Mouse (Mus musculus) frontal cortex, adult 2 months (tissue): Measurements from ENCODE around the gene Kank4. TPM values are rescaled to one million over a fixed set of nuclear protein-coding genes. Genes with fewer than 3 reads are reported as not detected.

Source experiments
- DNase-seq, 2 experiments: peaks; one replicate each; pipeline ENCODE4 v3.0.0; 2022; ENCODE audit warnings: low spot score in 1 of 2; ENCODE audit errors: extremely low spot score in 1 of 2
- polyA plus RNA-seq: library from polyadenylated mRNA; depleted of rRNA; stranded (reverse); fragments of >200 nt; gene quantifications from 2 replicates; pipeline ENCODE4 v1.2.3, GENCODE M21; 2012

Kank4 gene
- polyA plus RNA-seq, 1 experiment, result 3.5 TPM

DNA sequence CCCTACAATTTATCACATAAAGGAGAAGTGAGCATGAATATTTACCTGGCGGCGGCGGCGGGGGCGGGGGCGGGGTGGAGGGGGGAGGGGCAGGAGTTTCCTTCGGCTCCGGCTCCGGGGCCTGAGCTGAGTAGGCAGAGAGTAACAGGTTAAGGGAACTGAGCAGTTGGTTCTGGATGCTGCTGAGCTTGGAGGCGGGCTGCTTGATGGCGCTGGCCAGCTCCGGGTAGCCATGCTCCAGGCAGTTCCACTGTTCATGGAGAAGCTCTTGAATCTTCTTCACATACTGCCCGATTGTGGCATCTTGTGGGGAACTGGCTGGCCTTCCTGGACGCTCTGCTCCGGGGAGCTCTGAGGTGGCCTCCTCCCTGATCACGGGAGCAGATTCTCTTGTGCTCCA is 39.1 kb downstream of the Kank4 start:
- DNase-seq, result no peak

- DNase-seq, result no peak
Measured at GRCm38 (mm10) chr4:98777464-98777863, 39.9 kb downstream of the Kank4 start.

DNA sequence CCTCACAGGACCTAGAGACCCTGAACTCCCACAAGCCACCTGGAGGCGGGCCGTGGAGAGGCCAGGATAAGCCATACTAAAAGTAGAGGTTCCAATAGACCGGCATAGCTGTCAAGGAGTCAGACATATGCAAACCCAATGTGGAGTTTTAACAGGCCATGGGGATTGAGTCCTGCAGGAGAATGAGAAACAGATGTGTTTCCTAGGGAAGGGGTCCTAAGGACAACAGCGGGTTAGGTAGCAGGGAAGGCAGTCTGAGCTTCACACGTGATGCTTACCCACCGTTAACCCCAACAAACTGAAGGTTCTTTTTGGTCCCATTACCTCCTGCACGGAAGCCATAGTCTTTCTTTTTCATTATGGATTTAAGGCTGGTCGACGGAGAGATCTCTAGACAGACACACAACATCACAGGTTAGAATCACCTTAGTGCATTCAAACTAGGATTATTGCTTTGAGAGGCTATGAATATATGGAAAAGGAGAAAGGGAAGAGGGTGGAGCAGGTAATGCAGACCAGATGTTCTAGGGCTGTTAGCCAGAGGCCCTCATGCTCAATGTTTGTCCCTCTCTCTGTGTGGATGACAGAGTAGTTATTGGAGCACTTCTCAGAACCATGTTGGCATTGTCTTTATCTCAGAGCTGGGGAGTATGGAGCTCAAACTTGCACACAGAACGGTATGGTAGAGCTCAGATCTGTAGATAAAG is 40.5 kb downstream of the Kank4 start:
- DNase-seq, result no peak

DNA sequence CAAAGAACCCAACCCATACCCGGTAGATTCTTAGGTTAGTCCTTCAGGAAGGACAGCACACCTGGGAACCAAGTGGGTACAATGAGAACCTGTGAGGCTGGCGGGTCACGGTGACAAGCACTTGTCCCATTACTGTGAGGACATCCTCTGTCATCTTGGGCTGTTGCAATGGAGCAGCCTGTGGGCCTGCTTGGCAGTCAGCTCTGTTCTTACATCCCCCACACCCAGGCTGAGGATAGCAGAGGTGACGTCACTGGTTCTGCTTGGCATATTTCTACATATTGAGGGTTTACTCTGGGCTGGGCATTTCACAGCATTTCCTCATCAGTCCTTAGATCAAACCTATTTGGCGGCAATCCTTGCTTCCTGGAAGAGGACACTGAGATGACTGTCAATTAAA is 43.6 kb downstream of the Kank4 start:
- no peak for DNase-seq

DNA sequence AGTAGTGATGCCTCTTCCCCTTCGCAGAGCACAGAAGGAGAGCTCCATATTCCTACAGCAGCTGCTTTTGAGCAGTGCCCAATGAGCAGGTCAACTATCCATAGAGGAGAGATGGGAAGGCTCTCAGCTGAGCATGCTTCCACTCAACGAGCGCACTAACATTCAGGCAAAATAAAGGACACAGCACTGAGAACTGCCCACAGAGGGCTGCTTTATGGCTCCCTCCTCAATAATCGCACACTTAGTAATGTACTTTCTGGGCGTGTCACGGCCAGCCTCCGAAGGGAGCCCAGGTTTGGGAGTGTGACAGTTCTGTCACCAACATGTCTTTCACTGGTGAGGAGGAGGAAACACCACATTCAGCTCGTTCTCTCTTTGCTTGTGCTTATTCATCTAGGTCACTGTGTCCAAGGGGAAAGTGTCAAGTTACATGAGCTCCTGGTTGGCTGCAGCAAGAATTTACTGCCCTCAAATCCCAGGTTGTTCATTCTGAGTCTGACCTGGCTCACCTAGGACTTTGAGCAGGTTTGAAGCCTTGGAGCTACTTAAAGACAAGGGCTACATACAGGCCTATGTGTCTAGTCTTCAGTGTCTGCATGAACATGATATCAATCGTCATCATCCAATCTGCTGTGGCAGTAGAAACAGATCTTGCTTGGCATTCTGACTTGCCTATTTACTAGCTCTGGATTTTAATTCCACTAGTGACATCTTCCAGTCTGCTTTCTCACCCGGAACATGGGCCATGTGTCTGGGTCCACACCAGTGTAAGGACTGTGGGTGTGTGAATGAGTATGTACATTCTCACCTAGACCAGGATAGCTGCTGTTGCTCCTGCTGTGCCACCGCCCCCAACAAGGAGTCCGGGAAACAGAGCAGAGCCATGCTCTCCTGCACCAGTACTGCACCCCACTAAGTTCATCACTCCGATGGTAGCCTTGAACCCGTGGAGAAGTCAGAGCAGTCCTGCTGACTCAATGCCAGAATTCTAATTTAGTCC is 49.9 kb downstream of the Kank4 start:
- DNase-seq, result no peak

GRCm38 (mm10) chr4:98758872-98759518 is 58.3 kb downstream of the Kank4 start:
- DNase-seq, result no peak

- DNase-seq, result peak in 1 of 2 experiments; percentile 11
Measured at GRCm38 (mm10) chr4:98758012-98758821, 59.1 kb downstream of the Kank4 start.

- no peak for DNase-seq
Measured at GRCm38 (mm10) chr4:98756141-98756540, 61.2 kb downstream of the Kank4 start.

DNA sequence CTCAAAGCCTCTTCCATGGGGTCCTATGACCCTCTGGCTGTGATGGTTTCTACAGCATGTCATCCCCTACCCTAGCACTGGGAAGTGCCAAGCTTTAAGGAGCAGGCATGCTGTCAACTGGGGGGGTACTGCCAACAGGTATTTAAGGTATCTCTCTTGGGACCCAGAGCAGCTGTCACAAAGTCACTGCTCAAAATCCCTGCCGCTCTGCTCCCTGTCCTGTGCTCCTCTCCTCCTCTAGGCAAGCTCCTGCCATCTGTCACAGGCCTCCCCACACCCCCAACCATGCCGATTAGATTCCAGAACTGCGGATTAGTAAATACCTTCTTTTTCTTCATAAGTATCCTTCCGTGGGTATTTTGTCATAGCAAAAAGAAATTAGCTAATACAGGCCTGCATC is 62.9 kb downstream of the Kank4 start:
- no peak for DNase-seq

- DNase-seq, result no peak
Measured at GRCm38 (mm10) chr4:98743906-98744210, 73.5 kb downstream of the Kank4 start.

DNA sequence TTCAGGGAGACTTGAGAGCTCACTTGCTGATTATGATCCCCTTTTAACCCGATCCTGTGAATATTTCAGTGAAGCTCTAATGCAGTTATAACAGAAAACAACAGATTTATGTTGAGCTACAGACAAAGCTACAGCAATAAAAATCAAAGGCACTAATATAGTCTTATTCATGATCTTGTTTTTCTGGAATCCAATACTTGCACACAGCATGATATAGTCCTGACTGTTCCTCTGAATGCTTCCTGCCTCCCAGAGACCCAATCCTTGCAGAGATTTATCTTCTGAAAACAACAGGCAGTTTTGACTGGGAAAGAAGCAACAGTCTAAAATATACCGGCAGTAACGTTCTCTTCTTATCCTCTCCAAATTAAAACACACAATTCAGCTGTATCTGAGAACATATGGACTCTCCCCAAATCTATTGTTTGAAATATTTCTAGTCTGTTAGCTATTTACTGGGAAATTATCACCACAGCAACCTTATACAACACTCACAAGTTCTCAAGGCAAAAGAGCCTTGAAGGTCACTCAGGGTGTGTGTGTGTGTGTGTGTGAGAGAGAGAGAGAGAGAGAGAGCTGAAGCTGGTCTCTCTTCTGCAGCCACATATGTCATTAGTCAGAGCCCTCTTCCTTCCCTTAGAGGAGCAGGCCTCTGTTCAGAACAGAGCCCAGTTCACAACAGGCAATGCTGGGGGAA is 74.0 kb downstream of the Kank4 start:
- no peak for DNase-seq

DNA sequence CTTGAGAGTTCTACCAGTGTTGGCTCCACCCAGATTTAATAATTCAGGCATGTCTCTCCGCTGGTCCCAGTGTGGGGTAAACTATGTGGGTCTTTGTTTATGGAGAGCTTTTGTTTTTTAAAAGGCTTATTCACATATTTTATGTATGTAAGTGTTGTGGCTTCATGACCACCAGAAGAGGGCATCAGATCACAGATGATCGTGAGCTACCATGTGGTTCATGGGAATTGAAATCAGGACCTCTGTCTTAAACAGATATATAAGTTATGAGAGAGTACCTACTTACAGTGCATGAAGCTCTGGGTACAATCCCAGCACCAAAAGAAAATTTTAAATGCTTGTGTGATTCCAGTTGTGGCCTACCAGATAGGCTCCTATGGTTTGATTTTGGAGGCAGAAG is 77.6 kb downstream of the Kank4 start:
- DNase-seq, result peak in 1 of 2 experiments; percentile 37

DNA sequence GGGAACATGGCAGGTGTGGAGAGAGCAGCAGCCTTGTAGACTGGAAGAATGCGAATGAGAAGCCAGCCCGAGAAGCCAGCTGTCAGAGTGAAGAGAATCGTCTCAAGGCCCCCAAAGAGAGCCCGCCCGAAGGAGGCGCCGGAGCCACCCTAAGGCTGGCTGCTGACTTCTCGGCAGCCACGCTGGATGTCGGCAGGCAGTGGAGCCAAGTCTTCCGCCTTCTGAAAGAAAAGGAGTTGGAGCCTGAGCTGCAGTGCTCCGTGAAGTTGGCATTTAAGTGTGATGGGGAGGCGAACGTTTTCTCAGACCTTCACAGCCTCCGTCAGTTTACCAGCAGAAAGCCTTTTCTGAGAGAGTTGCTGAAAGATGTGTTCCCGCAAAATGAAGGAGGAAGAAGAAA is 83.7 kb downstream of the Kank4 start:
- no peak for DNase-seq

GRCm38 (mm10) chr4:98728716-98729115 is 88.6 kb downstream of the Kank4 start:
- DNase-seq, result no peak

GRCm38 (mm10) chr4:98727959-98728347 is 89.4 kb downstream of the Kank4 start:
- no peak for DNase-seq

DNA sequence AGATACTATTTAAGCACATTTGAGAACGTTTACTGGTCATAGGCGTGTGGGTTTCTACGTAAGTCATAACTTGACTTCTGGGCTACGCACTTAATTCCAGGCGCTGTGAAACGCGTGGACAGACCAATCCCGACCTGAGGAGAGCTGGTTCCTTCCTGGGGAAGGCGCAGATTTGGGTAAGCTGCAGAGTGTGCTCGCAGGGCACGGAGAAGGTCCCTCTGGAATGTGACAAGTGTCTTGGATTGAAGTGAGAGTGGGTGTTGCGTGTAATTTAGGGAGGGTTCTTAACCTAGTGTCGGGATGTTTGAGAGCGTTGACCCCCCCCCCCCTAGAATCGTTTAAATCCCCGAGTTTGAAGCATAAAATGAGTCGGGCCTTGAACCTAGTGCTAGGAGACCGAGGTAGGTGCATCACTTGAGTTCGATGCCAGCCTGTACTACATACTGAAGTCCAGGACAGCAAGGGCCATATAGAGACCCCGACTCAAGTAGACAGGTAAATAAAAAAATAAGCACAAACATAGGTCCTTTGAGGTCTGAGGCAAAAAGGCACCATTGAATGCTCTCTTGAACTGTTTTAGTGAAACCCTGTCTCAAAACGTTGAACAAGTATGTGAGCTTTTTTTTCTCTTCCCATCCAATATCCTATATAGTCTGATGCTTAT is 89.9 kb downstream of the Kank4 start:
- no peak for DNase-seq

GRCm38 (mm10) chr4:98726590-98727237 is 90.6 kb downstream of the Kank4 start, which contains the start of gene L1td1:
Gene L1td1, plus strand, starts transcription at chr4:98726734.
- no peak for DNase-seq

DNA sequence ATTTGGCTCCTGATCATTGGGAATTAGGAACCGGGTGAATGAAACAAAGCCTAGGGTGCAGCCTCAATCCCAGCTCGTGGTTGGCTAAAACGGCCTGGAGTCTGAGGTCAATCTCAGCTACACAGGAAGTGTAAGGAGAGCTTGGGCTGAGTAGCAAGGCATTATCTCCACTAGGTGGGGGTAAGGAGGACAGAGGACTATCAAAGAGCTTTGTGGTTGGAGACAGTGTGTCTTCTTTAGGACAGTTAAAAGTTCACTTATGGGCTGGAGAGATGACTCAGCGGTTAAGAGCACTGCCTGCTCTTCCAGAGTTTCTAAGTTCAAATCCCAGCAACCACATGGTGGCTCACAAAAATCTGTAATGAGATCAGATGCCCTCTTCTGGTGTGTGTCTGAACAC is 91.9 kb downstream of the Kank4 start:
- peak in 1 of 2 experiments; percentile 11 for DNase-seq

- DNase-seq, result peak in 1 of 2 experiments; percentile 8
Measured at GRCm38 (mm10) chr4:98724682-98725081, 92.7 kb downstream of the Kank4 start.
